Mouse (Mus musculus) telencephalon, adult 2 months (tissue): ENCODE measurements around the gene Dlg2.
A peak's percentile ranks its signal among the peaks of the same experiment; 100 is the strongest.

Experiments used
- DNase-seq: peaks from one replicate; pipeline ENCODE4 v3.0.0-alpha.2; 2011; ENCODE audit warnings: low read depth, low spot score

The Dlg2 gene

GRCm38 (mm10) chr7:92047271-92047670 lies 1570.8 kb downstream of the Dlg2 start:
- DNase-seq: no peak

GRCm38 (mm10) chr7:92048876-92049275 lies 1572.4 kb downstream of the Dlg2 start:
- DNase-seq: peak; percentile 58

GRCm38 (mm10) chr7:92066851-92067250 lies 1590.4 kb downstream of the Dlg2 start:
- DNase-seq: no peak

GRCm38 (mm10) chr7:92087429-92087828 lies 1611.0 kb downstream of the Dlg2 start:
- DNase-seq: no peak

GRCm38 (mm10) chr7:92093860-92094259 lies 1617.4 kb downstream of the Dlg2 start:
- no peak for DNase-seq

GRCm38 (mm10) chr7:92095198-92095597 lies 1618.7 kb downstream of the Dlg2 start:
- no peak for DNase-seq

GRCm38 (mm10) chr7:92100847-92101246 lies 1624.4 kb downstream of the Dlg2 start:
- no peak for DNase-seq

GRCm38 (mm10) chr7:92102892-92103543 lies 1626.5 kb downstream of the Dlg2 start:
- DNase-seq: no peak

- no peak for DNase-seq
Measured at GRCm38 (mm10) chr7:92105477-92105876, 1629.0 kb downstream of the Dlg2 start.

GRCm38 (mm10) chr7:92105956-92106355 lies 1629.5 kb downstream of the Dlg2 start:
- no peak for DNase-seq

GRCm38 (mm10) chr7:92113065-92113464 lies 1636.6 kb downstream of the Dlg2 start:
- no peak for DNase-seq

GRCm38 (mm10) chr7:92115237-92115871 lies 1638.9 kb downstream of the Dlg2 start:
- peak; percentile 55 for DNase-seq

- no peak for DNase-seq
Measured at GRCm38 (mm10) chr7:92123276-92123675, 1646.8 kb downstream of the Dlg2 start.

- DNase-seq: peak; percentile 55
Measured at GRCm38 (mm10) chr7:92125886-92126285, 1649.4 kb downstream of the Dlg2 start.

- DNase-seq: no peak
Measured at GRCm38 (mm10) chr7:92134301-92134700, 1657.8 kb downstream of the Dlg2 start.

GRCm38 (mm10) chr7:92135624-92136023 lies 1659.2 kb downstream of the Dlg2 start:
- no peak for DNase-seq

GRCm38 (mm10) chr7:92140051-92140817 lies 1663.8 kb downstream of the Dlg2 start:
- DNase-seq: no peak

- no peak for DNase-seq
Measured at GRCm38 (mm10) chr7:92147499-92147898, 1671.0 kb downstream of the Dlg2 start.

GRCm38 (mm10) chr7:92150768-92151167 lies 1674.3 kb downstream of the Dlg2 start:
- DNase-seq: no peak

GRCm38 (mm10) chr7:92154603-92155002 lies 1678.1 kb downstream of the Dlg2 start:
- no peak for DNase-seq

GRCm38 (mm10) chr7:92163150-92163549 lies 1686.7 kb downstream of the Dlg2 start:
- no peak for DNase-seq

- DNase-seq: no peak
Measured at GRCm38 (mm10) chr7:92164316-92164715, 1687.8 kb downstream of the Dlg2 start.
